In genomic region chr17:33552964-33553363, GRCm38 (mm10) we compare ENCODE assay signal across 10 mouse cellular contexts. TPM values are rescaled to one million over a fixed set of nuclear protein-coding genes. Genes with fewer than 3 reads are reported as not detected.
DNase-seq lines count a peak whose midpoint lies in the region; ATAC-seq and TF ChIP-seq lines count a peak whose summit lies in the region.
"Had no signal": no experiment of that assay in that cellular context is flagged by ENCODE, and none has a peak within 500 bp of the region (broad histone marks: within the 10 kb centered on the region; RNA-seq: fewer than 3 reads in every experiment).

No protein-coding gene starts in this region.

- H3K4me1 ChIP-seq in neural tube, embryonic 15.5 days, result no peaks in the 10 kb centered on the region
- no peaks in the 10 kb centered on the region for H3K4me1 ChIP-seq in embryonic facial prominence, embryonic 10.5 days
- no peaks in the 10 kb centered on the region for H3K4me1 ChIP-seq in limb, embryonic 14.5 days (ENCODE audit: control insufficient read depth, insufficient read depth, low read length)
- H3K4me1 ChIP-seq: heart, embryonic 15.5 days; neural tube, embryonic 13.5 days had no signal

- TF ChIP-seq POLR2A in limb, embryonic 14.5 days (IDR thresholded peaks at IDR 0.05; ENCODE audit: borderline replicate concordance, extremely low read depth, insufficient read depth, insufficient read length), result no peak

- DNase-seq in cerebellum, postnatal 10 days, result peak; percentile 61 to 73
- DNase-seq in cerebellum, adult 9-11 months, result no peak
- peak; percentile 50 for DNase-seq in neural tube, embryonic 10.5 days (ENCODE audit: extremely low spot score, low spot score)
- DNase-seq in embryonic facial prominence, embryonic 10.5 days (ENCODE audit: low spot score), result peak; percentile 69
- DNase-seq in limb, embryonic 14.5 days (ENCODE audit: low spot score), result peak; percentile 59
- no peak for DNase-seq in urinary bladder, postnatal 10 days (ENCODE audit: low spot score)

- no peaks in the 10 kb centered on the region for H3K9me3 ChIP-seq in neural tube, embryonic 15.5 days (replicated peaks)
- H3K9me3 ChIP-seq in embryonic facial prominence, embryonic 10.5 days, result no peaks in the 10 kb centered on the region
- H3K9me3 ChIP-seq in limb, embryonic 14.5 days (ENCODE audit: control insufficient read depth, low read length), result no peaks in the 10 kb centered on the region
- H3K9me3 ChIP-seq: heart, embryonic 15.5 days; neural tube, embryonic 13.5 days had no signal

- no peak overlapping the region for H3K4me2 ChIP-seq in neural tube, embryonic 15.5 days
- H3K4me2 ChIP-seq in limb, embryonic 14.5 days (replicated peaks; ENCODE audit: low read depth, low read length, severe bottlenecking), result no peak overlapping the region
- H3K4me2 ChIP-seq: heart, embryonic 15.5 days; neural tube, embryonic 13.5 days had no signal

- no peak overlapping the region for H3K4me3 ChIP-seq in neural tube, embryonic 15.5 days (replicated peaks)
- no peak overlapping the region for H3K4me3 ChIP-seq in embryonic facial prominence, embryonic 10.5 days
- no peak overlapping the region for H3K4me3 ChIP-seq in limb, embryonic 14.5 days (replicated peaks; ENCODE audit: low read length)
- H3K4me3 ChIP-seq: heart, embryonic 15.5 days; neural tube, embryonic 13.5 days had no signal

- no peaks in the 10 kb centered on the region for H3K27me3 ChIP-seq in neural tube, embryonic 15.5 days (replicated peaks)
- no peaks in the 10 kb centered on the region for H3K27me3 ChIP-seq in embryonic facial prominence, embryonic 10.5 days (replicated peaks; ENCODE audit: low read depth, poor library complexity, severe bottlenecking)
- H3K27me3 ChIP-seq in limb, embryonic 14.5 days (ENCODE audit: control insufficient read depth, insufficient read depth, low read length), result no peaks in the 10 kb centered on the region
- H3K27me3 ChIP-seq: heart, embryonic 15.5 days had no signal

- no peak for ATAC-seq in neural tube, embryonic 15.5 days (ENCODE audit: low FRiP score)
- 0 out of 2 replicates have a peak, but pooled peaks have one; percentile 11 for ATAC-seq in limb, embryonic 14.5 days (ENCODE audit: low FRiP score, low read depth)
- ATAC-seq in neutrophil, adult 5-6 weeks (ENCODE audit: extremely low read depth, insufficient number of reproducible peaks, low FRiP score, poor library complexity, severe bottlenecking), result peak; percentile 40; the same call in 1 of the 2 replicates

- no peak overlapping the region for H3K27ac ChIP-seq in neural tube, embryonic 15.5 days (replicated peaks)
- H3K27ac ChIP-seq in embryonic facial prominence, embryonic 10.5 days (replicated peaks), result no peak overlapping the region
- H3K27ac ChIP-seq in limb, embryonic 14.5 days (replicated peaks; ENCODE audit: low read depth, low read length), result no peak overlapping the region
- H3K27ac ChIP-seq: heart, embryonic 15.5 days; neural tube, embryonic 13.5 days had no signal

- H3K9ac ChIP-seq in neural tube, embryonic 15.5 days (replicated peaks), result no peak overlapping the region
- H3K9ac ChIP-seq in limb, embryonic 14.5 days (ENCODE audit: low read depth, low read length, severe bottlenecking), result no peak overlapping the region
- H3K9ac ChIP-seq: heart, embryonic 15.5 days; neural tube, embryonic 13.5 days had no signal

- 43% methylated on average over 4 of the region's 4 CpGs for WGBS in neural tube, embryonic 15.5 days
- WGBS in embryonic facial prominence, embryonic 10.5 days, result 40% methylated on average over 4 of the region's 4 CpGs
- WGBS in limb, embryonic 14.5 days, result 53% methylated on average over 4 of the region's 4 CpGs

- H3K36me3 ChIP-seq in neural tube, embryonic 15.5 days, result peaks cover 27% of the 10 kb centered on the region
- peaks cover 57% of the 10 kb centered on the region for H3K36me3 ChIP-seq in embryonic facial prominence, embryonic 10.5 days (replicated peaks)
- H3K36me3 ChIP-seq in limb, embryonic 14.5 days (ENCODE audit: control insufficient read depth, insufficient read depth, low read length), result peaks cover 57% of the 10 kb centered on the region

RNA-seq across cellular contexts. Expression of gene Myo1f, which starts 2.5 kb away (rescaled TPM):
- 2.1 and 4.7 TPM in 2 replicates for polyA plus RNA-seq in neural tube, embryonic 15.5 days (2015; fragmentation: Nextera tagmentation; extraction: Ambion mirVana)
- 2.0 and 2.3 TPM in 2 replicates for polyA plus RNA-seq in embryonic facial prominence, embryonic 10.5 days (2016; fragmentation: Nextera tagmentation; extraction: Ambion mirVana)
- 3.5 TPM in 2 replicates for polyA plus RNA-seq in limb, embryonic 14.5 days (2012; rRNA removed)
- polyA plus RNA-seq in limb, embryonic 14.5 days (2014; fragmentation: Nextera tagmentation; extraction: Ambion mirVana), result 5.0 and 6.6 TPM in 2 replicates
- total RNA-seq in neutrophil, adult 5-6 weeks (2017), result 383 and 399 TPM in 2 replicates

RNA-seq across cellular contexts. Expression of gene Adamts10, which starts 29.0 kb away (rescaled TPM):
- polyA plus RNA-seq in neural tube, embryonic 15.5 days (2015; fragmentation: Nextera tagmentation; extraction: Ambion mirVana), result 57.7 and 63.9 TPM in 2 replicates
- 58.3 and 70.1 TPM in 2 replicates for polyA plus RNA-seq in embryonic facial prominence, embryonic 10.5 days (2016; fragmentation: Nextera tagmentation; extraction: Ambion mirVana)
- polyA plus RNA-seq in limb, embryonic 14.5 days (2012; rRNA removed), result 269 and 309 TPM in 2 replicates
- 80.6 and 102 TPM in 2 replicates for polyA plus RNA-seq in limb, embryonic 14.5 days (2014; fragmentation: Nextera tagmentation; extraction: Ambion mirVana)
- 62.0 and 78.5 TPM in 2 replicates for total RNA-seq in neutrophil, adult 5-6 weeks (2017)

Comparison
In these comparisons a context has a peak if more than half of its experiments do, and no peak if none do; other contexts are left out.
1. DNase-seq: peak in cerebellum, postnatal 10 days (2 of 2), neural tube, embryonic 10.5 days (single experiment), embryonic facial prominence, embryonic 10.5 days (single experiment) and limb, embryonic 14.5 days (single experiment); none in cerebellum, adult 9-11 months (single experiment) and urinary bladder, postnatal 10 days (single experiment).